Mouse (Mus musculus): ENCODE measurements at regions not wholly inside any gene's neighbourhood (a gene's known extent, or its start where the extent isn't known, plus 50 kb on each side); places are given as distances from the start of the nearest gene placed in this dataset.

GRCm38 (mm10) chr3:58122456-58123359, 274.8 kb upstream of the Pfn2 start:
- TF ChIP-seq ZC3H11A (IDR thresholded peaks at IDR 0.05; ENCODE audit: borderline replicate concordance, low read depth, low read length) (peak; percentile 85; the same call in 1 of the 2 replicates), ZNF384 (IDR thresholded peaks at IDR 0.05; ENCODE audit: low read depth, low read length) (no peak), MAFK (IDR thresholded peaks at IDR 0.05; ENCODE audit: insufficient read depth, low read depth, low read length) (0 out of 2 replicates have a peak, but pooled peaks have one; percentile 21), CHD2 (IDR thresholded peaks at IDR 0.05; ENCODE audit: low read depth, low read length) (no peak)

All from ES-E14 (cell line).